Mouse (Mus musculus) kidney, adult 9 months (tissue): Measurements from ENCODE around the gene Nsd1.
A peak's percentile ranks its signal among the peaks of the same experiment; 100 is the strongest.

Experiments used
- DNase-seq: peaks from one replicate; pipeline ENCODE4 v3.0.0; 2022

Gene Nsd1

GRCm38 (mm10) chr13:55330567-55331400, 121.2 kb downstream of the Nsd1 start:
- no peak for DNase-seq

- no peak for DNase-seq
Measured at GRCm38 (mm10) chr13:55332331-55332730, 122.7 kb downstream of the Nsd1 start.

GRCm38 (mm10) chr13:55335701-55336100, 126.1 kb downstream of the Nsd1 start:
- DNase-seq, result no peak

GRCm38 (mm10) chr13:55337341-55337975, 127.9 kb downstream of the Nsd1 start:
- peak; percentile 62 for DNase-seq

GRCm38 (mm10) chr13:55338131-55339054, 128.8 kb downstream of the Nsd1 start:
- no peak for DNase-seq

- DNase-seq, result no peak
Measured at GRCm38 (mm10) chr13:55339259-55339658, 129.7 kb downstream of the Nsd1 start.

- DNase-seq, result no peak
Measured at GRCm38 (mm10) chr13:55342469-55342868, 132.9 kb downstream of the Nsd1 start.

- no peak for DNase-seq
Measured at GRCm38 (mm10) chr13:55344286-55344685, 134.7 kb downstream of the Nsd1 start.

GRCm38 (mm10) chr13:55346745-55347144, 137.2 kb downstream of the Nsd1 start:
- DNase-seq, result no peak

GRCm38 (mm10) chr13:55361145-55361544, 151.6 kb downstream of the Nsd1 start:
- DNase-seq, result no peak

- DNase-seq, result peak; percentile 29
Measured at GRCm38 (mm10) chr13:55361974-55362452, 152.4 kb downstream of the Nsd1 start.

- peak; percentile 99 for DNase-seq
Measured at GRCm38 (mm10) chr13:55362453-55363060, 153.0 kb downstream of the Nsd1 start, which contains the start of gene Lman2. Lman2 (minus strand) TSS chr13:55362783.
